Mouse (Mus musculus): ENCODE results near the gene Tjp1. TPM values are rescaled to one million over a fixed set of nuclear protein-coding genes. Genes with fewer than 3 reads are reported as not detected.

The Tjp1 gene
- total and polyA plus RNA-seq, 2 experiments from 2014 or later = 15.0 to 33.9 TPM

GRCm38 (mm10) chr7:65470214-65470613 lies 57.4 kb downstream of the Tjp1 start:
- no peaks in the 10 kb centered on the region for H3K36me3 ChIP-seq (replicated peaks; ENCODE audit: control insufficient read depth, insufficient read depth, low read length)
- no peaks in the 10 kb centered on the region for H3K9me3 ChIP-seq (replicated peaks; ENCODE audit: control insufficient read depth, low read length)
- peaks cover 28% of the 10 kb centered on the region for H3K4me1 ChIP-seq (ENCODE audit: control insufficient read depth, insufficient read depth)
- no peak overlapping the region for H3K4me2 ChIP-seq (ENCODE audit: low read depth, low read length)
- no peak for ATAC-seq (ENCODE audit: insufficient read depth, low read depth)
- no peak overlapping the region for H3K9ac ChIP-seq (replicated peaks; ENCODE audit: low read depth, low read length)
- H3K4me3 ChIP-seq (ENCODE audit: low read depth, low read length) = no peak overlapping the region
- no peaks in the 10 kb centered on the region for H3K27me3 ChIP-seq (ENCODE audit: control insufficient read depth, insufficient read depth, low read length)
- H3K27ac ChIP-seq (ENCODE audit: low read depth) = no peak overlapping the region
- no peak for TF ChIP-seq CTCF (IDR thresholded peaks at IDR 0.05; ENCODE audit: low read depth)
- TF ChIP-seq EP300 (IDR thresholded peaks at IDR 0.05; ENCODE audit: low read depth) = no peak
- WGBS = 39% methylated on average over 8 of the region's 8 CpGs
- DNase-seq (ENCODE audit: low spot score) = no peak

GRCm38 (mm10) chr7:65469666-65470065 lies 57.9 kb downstream of the Tjp1 start:
- WGBS = 13% methylated on average over 6 of the region's 6 CpGs
- Histone ChIP-seq H3K4me1 (ENCODE audit: control insufficient read depth, insufficient read depth) (peaks cover 28% of the 10 kb centered on the region), H3K4me3 (ENCODE audit: low read depth, low read length) (no peak overlapping the region), H3K27ac (ENCODE audit: low read depth) (no peak overlapping the region), H3K9me3 (replicated peaks; ENCODE audit: control insufficient read depth, low read length) (no peaks in the 10 kb centered on the region), H3K4me2 (ENCODE audit: low read depth, low read length) (no peak overlapping the region), H3K9ac (replicated peaks; ENCODE audit: low read depth, low read length) (no peak overlapping the region), H3K36me3 (replicated peaks; ENCODE audit: control insufficient read depth, insufficient read depth, low read length) (no peaks in the 10 kb centered on the region), H3K27me3 (ENCODE audit: control insufficient read depth, insufficient read depth, low read length) (no peaks in the 10 kb centered on the region)
- DNase-seq (ENCODE audit: low spot score) (no peak), ATAC-seq (ENCODE audit: insufficient read depth, low read depth) (no peak)
- TF ChIP-seq CTCF (IDR thresholded peaks at IDR 0.05; ENCODE audit: low read depth) = no peak
- no peak for TF ChIP-seq EP300 (IDR thresholded peaks at IDR 0.05; ENCODE audit: low read depth)

GRCm38 (mm10) chr7:65468191-65468590 lies 59.4 kb downstream of the Tjp1 start:
- WGBS = 49% methylated on average over 8 of the region's 8 CpGs
- TF ChIP-seq EP300 (IDR thresholded peaks at IDR 0.05; ENCODE audit: low read depth) (no peak), CTCF (IDR thresholded peaks at IDR 0.05; ENCODE audit: low read depth) (no peak)
- ATAC-seq (ENCODE audit: insufficient read depth, low read depth) = no peak
- H3K4me1 ChIP-seq (ENCODE audit: control insufficient read depth, insufficient read depth) = peaks cover 28% of the 10 kb centered on the region
- no peak overlapping the region for H3K4me2 ChIP-seq (ENCODE audit: low read depth, low read length)
- no peak overlapping the region for H3K4me3 ChIP-seq (ENCODE audit: low read depth, low read length)
- no peak overlapping the region for H3K27ac ChIP-seq (ENCODE audit: low read depth)
- no peaks in the 10 kb centered on the region for H3K27me3 ChIP-seq (ENCODE audit: control insufficient read depth, insufficient read depth, low read length)
- no peak for DNase-seq (ENCODE audit: low spot score)
- no peak overlapping the region for H3K9ac ChIP-seq (replicated peaks; ENCODE audit: low read depth, low read length)
- H3K36me3 ChIP-seq (replicated peaks; ENCODE audit: control insufficient read depth, insufficient read depth, low read length) = no peaks in the 10 kb centered on the region
- no peaks in the 10 kb centered on the region for H3K9me3 ChIP-seq (replicated peaks; ENCODE audit: control insufficient read depth, low read length)

- 69% methylated on average over 4 of the region's 4 CpGs for WGBS
- H3K9ac ChIP-seq (replicated peaks; ENCODE audit: low read depth, low read length) = no peak overlapping the region
- H3K36me3 ChIP-seq (replicated peaks; ENCODE audit: control insufficient read depth, insufficient read depth, low read length) = no peaks in the 10 kb centered on the region
- no peak for ATAC-seq (ENCODE audit: insufficient read depth, low read depth)
- H3K4me1 ChIP-seq (ENCODE audit: control insufficient read depth, insufficient read depth) = peaks cover 28% of the 10 kb centered on the region
- no peak overlapping the region for H3K4me3 ChIP-seq (ENCODE audit: low read depth, low read length)
- no peaks in the 10 kb centered on the region for H3K9me3 ChIP-seq (replicated peaks; ENCODE audit: control insufficient read depth, low read length)
- no peak overlapping the region for H3K4me2 ChIP-seq (ENCODE audit: low read depth, low read length)
- DNase-seq (ENCODE audit: low spot score) = no peak
- H3K27ac ChIP-seq (ENCODE audit: low read depth) = no peak overlapping the region
- no peaks in the 10 kb centered on the region for H3K27me3 ChIP-seq (ENCODE audit: control insufficient read depth, insufficient read depth, low read length)
- TF ChIP-seq CTCF (IDR thresholded peaks at IDR 0.05; ENCODE audit: low read depth) = no peak
- TF ChIP-seq EP300 (IDR thresholded peaks at IDR 0.05; ENCODE audit: low read depth) = no peak
These were observed 60.1 kb downstream of the Tjp1 start for GRCm38 (mm10) chr7:65467306-65468021.

GRCm38 (mm10) chr7:65466137-65466536 lies 61.4 kb downstream of the Tjp1 start:
- Histone ChIP-seq H3K36me3 (replicated peaks; ENCODE audit: control insufficient read depth, insufficient read depth, low read length) (no peaks in the 10 kb centered on the region), H3K4me2 (ENCODE audit: low read depth, low read length) (no peak overlapping the region), H3K27me3 (ENCODE audit: control insufficient read depth, insufficient read depth, low read length) (no peaks in the 10 kb centered on the region), H3K9ac (replicated peaks; ENCODE audit: low read depth, low read length) (no peak overlapping the region), H3K27ac (ENCODE audit: low read depth) (no peak overlapping the region), H3K4me1 (ENCODE audit: control insufficient read depth, insufficient read depth) (peaks cover 35% of the 10 kb centered on the region), H3K9me3 (replicated peaks; ENCODE audit: control insufficient read depth, low read length) (no peaks in the 10 kb centered on the region), H3K4me3 (ENCODE audit: low read depth, low read length) (no peak overlapping the region)
- no peak for ATAC-seq (ENCODE audit: insufficient read depth, low read depth)
- DNase-seq (ENCODE audit: low spot score) = peak; percentile 46
- TF ChIP-seq EP300 (IDR thresholded peaks at IDR 0.05; ENCODE audit: low read depth) (no peak), CTCF (IDR thresholded peaks at IDR 0.05; ENCODE audit: low read depth) (no peak)
- WGBS = 39% methylated on average over 11 of the region's 11 CpGs

GRCm38 (mm10) chr7:65464518-65465037 lies 63.0 kb downstream of the Tjp1 start:
- no peak for DNase-seq (ENCODE audit: low spot score)
- no peak overlapping the region for H3K27ac ChIP-seq (ENCODE audit: low read depth)
- 82% methylated on average over 3 of the region's 3 CpGs for WGBS
- H3K4me2 ChIP-seq (ENCODE audit: low read depth, low read length) = no peak overlapping the region
- H3K4me3 ChIP-seq (ENCODE audit: low read depth, low read length) = no peak overlapping the region
- H3K27me3 ChIP-seq (ENCODE audit: control insufficient read depth, insufficient read depth, low read length) = no peaks in the 10 kb centered on the region
- no peaks in the 10 kb centered on the region for H3K36me3 ChIP-seq (replicated peaks; ENCODE audit: control insufficient read depth, insufficient read depth, low read length)
- peaks cover 46% of the 10 kb centered on the region for H3K4me1 ChIP-seq (ENCODE audit: control insufficient read depth, insufficient read depth)
- H3K9me3 ChIP-seq (replicated peaks; ENCODE audit: control insufficient read depth, low read length) = no peaks in the 10 kb centered on the region
- H3K9ac ChIP-seq (replicated peaks; ENCODE audit: low read depth, low read length) = no peak overlapping the region
- TF ChIP-seq EP300 (IDR thresholded peaks at IDR 0.05; ENCODE audit: low read depth) = no peak
- TF ChIP-seq CTCF (IDR thresholded peaks at IDR 0.05; ENCODE audit: low read depth) = no peak
- no peak for ATAC-seq (ENCODE audit: insufficient read depth, low read depth)
